22 mouse cellular contexts compared by ENCODE assay signal in genomic region chr15:92276826-92277225, GRCm38 (mm10).
DNase-seq lines count a peak whose midpoint lies in the region; ATAC-seq and TF ChIP-seq lines count a peak whose summit lies in the region.
"Had no signal": no experiment of that assay in that cellular context is flagged by ENCODE, and none has a peak within 500 bp of the region (broad histone marks: within the 10 kb centered on the region; RNA-seq: fewer than 3 reads in every experiment).

No protein-coding gene starts in this region.

- no peak overlapping the region for H3K9ac ChIP-seq in kidney, postnatal 0 days (ENCODE audit: low read depth, low read length)
- H3K9ac ChIP-seq: embryonic facial prominence, embryonic 13.5 days; limb, embryonic 12.5 days; midbrain, embryonic 12.5 days had no signal

- no peak overlapping the region for H3K27ac ChIP-seq in kidney, postnatal 0 days
- H3K27ac ChIP-seq: embryonic facial prominence, embryonic 13.5 days; forebrain, embryonic 10.5 days; gastrocnemius, adult 2 months; hindbrain, postnatal 0 days; limb, embryonic 12.5 days; midbrain, embryonic 12.5 days had no signal

- DNase-seq in frontal cortex, postnatal 14 days (ENCODE audit: low spot score in 2 of 2), result no peak
- peak; percentile 19 for DNase-seq in kidney, postnatal 0 days (ENCODE audit: low spot score)
- no peak for DNase-seq in kidney, adult 8-10 months
- DNase-seq in embryo, embryonic 10.5 days (ENCODE audit: low spot score), result peak; percentile 63
- DNase-seq in mesoderm, embryonic 11.5 days (ENCODE audit: low read depth, low spot score), result peak; percentile 45
- DNase-seq in urinary bladder, adult 2 months (ENCODE audit: low spot score), result no peak
- no peak for DNase-seq in urinary bladder, postnatal 36 days (ENCODE audit: low spot score in 2 of 2)
- DNase-seq: adrenal gland, postnatal 14 days; cerebellum, adult 9-11 months; gastrocnemius, adult 2 months; heart, adult 18-20 months; heart, postnatal 10 days; kidney, adult 9 months; lung, postnatal 36 days; right cerebral cortex, postnatal 4 days; thymus, adult 2 months had no signal

- 22% methylated on average over 4 of the region's 4 CpGs for WGBS in kidney, postnatal 0 days

- H3K4me1 ChIP-seq in kidney, postnatal 0 days (replicated peaks; ENCODE audit: insufficient read depth, low read length), result no peaks in the 10 kb centered on the region
- H3K4me1 ChIP-seq: forebrain, embryonic 10.5 days; limb, embryonic 12.5 days; midbrain, embryonic 12.5 days had no signal

- no peak overlapping the region for H3K4me2 ChIP-seq in kidney, postnatal 0 days (ENCODE audit: low read length)
- H3K4me2 ChIP-seq: embryonic facial prominence, embryonic 13.5 days; limb, embryonic 12.5 days; midbrain, embryonic 12.5 days had no signal

- H3K4me3 ChIP-seq in kidney, postnatal 0 days (replicated peaks; ENCODE audit: low read depth, low read length), result no peak overlapping the region
- H3K4me3 ChIP-seq: embryonic facial prominence, embryonic 13.5 days; forebrain, embryonic 10.5 days; gastrocnemius, adult 2 months; limb, embryonic 12.5 days; midbrain, embryonic 12.5 days had no signal

- ATAC-seq in frontal cortex, adult (ENCODE audit: low TSS enrichment), result peak; percentile 73
- ATAC-seq in kidney, postnatal 0 days (replicated peaks; ENCODE audit: low FRiP score, low read depth), result no peak
- ATAC-seq: hindbrain, postnatal 0 days had no signal

- no peaks in the 10 kb centered on the region for H3K27me3 ChIP-seq in kidney, postnatal 0 days (ENCODE audit: insufficient read depth, low read length)
- H3K27me3 ChIP-seq: embryonic facial prominence, embryonic 13.5 days; limb, embryonic 12.5 days; midbrain, embryonic 12.5 days had no signal

- no peaks in the 10 kb centered on the region for H3K36me3 ChIP-seq in kidney, postnatal 0 days (ENCODE audit: insufficient read depth, low read length)
- H3K36me3 ChIP-seq: embryonic facial prominence, embryonic 13.5 days; forebrain, embryonic 10.5 days; limb, embryonic 12.5 days; midbrain, embryonic 12.5 days had no signal

- TF ChIP-seq CTCF in kidney, postnatal 0 days (IDR thresholded peaks at IDR 0.05; ENCODE audit: low read depth), result no peak

- H3K9me3 ChIP-seq in kidney, postnatal 0 days (replicated peaks; ENCODE audit: low read length), result no peaks in the 10 kb centered on the region
- H3K9me3 ChIP-seq: embryonic facial prominence, embryonic 13.5 days; forebrain, embryonic 10.5 days; limb, embryonic 12.5 days; midbrain, embryonic 12.5 days had no signal

Comparison
In these comparisons a context has a peak if more than half of its experiments do, and no peak if none do; other contexts are left out.
1. DNase-seq: peak in kidney, postnatal 0 days (single experiment), embryo, embryonic 10.5 days (single experiment) and mesoderm, embryonic 11.5 days (single experiment); none in frontal cortex, postnatal 14 days (0 of 2), kidney, adult 8-10 months (0 of 2), urinary bladder, adult 2 months (single experiment) and urinary bladder, postnatal 36 days (0 of 2).